22 mouse cellular contexts compared by ENCODE assay signal in genomic region chr2:169653282-169653681, GRCm38 (mm10). TPM values are rescaled to one million over a fixed set of nuclear protein-coding genes. Genes with fewer than 3 reads are reported as not detected.
A peak's percentile ranks its signal among the peaks of the same experiment; 100 is the strongest.
DNase-seq lines count a peak whose midpoint lies in the region; ATAC-seq and TF ChIP-seq lines count a peak whose summit lies in the region.
"Had no signal": no experiment of that assay in that cellular context is flagged by ENCODE, and none has a peak within 500 bp of the region (broad histone marks: within the 10 kb centered on the region; RNA-seq: fewer than 3 reads in every experiment).

No protein-coding gene starts in this region.

- no peaks in the 10 kb centered on the region for H3K27me3 ChIP-seq in intestine, embryonic 15.5 days (replicated peaks)
- no peaks in the 10 kb centered on the region for H3K27me3 ChIP-seq in intestine, postnatal 0 days (replicated peaks; ENCODE audit: control insufficient read depth, insufficient read depth, low read length)
- H3K27me3 ChIP-seq: embryonic facial prominence, embryonic 12.5 days; forebrain, embryonic 13.5 days; forebrain, embryonic 15.5 days had no signal

- H3K36me3 ChIP-seq in intestine, embryonic 15.5 days, result no peaks in the 10 kb centered on the region
- H3K36me3 ChIP-seq in intestine, postnatal 0 days (ENCODE audit: control insufficient read depth, insufficient read depth), result no peaks in the 10 kb centered on the region
- H3K36me3 ChIP-seq: embryonic facial prominence, embryonic 10.5 days; embryonic facial prominence, embryonic 12.5 days; forebrain, embryonic 15.5 days had no signal

- ATAC-seq in intestine, embryonic 15.5 days, result peak; percentile 88
- peak; percentile 69 for ATAC-seq in intestine, postnatal 0 days
- ATAC-seq: activated CD4-positive, CD25-positive, alpha-beta regulatory T cell, adult 4 months; forebrain, embryonic 13.5 days; forebrain, embryonic 15.5 days; forebrain, postnatal 0 days had no signal

- WGBS in intestine, embryonic 15.5 days, result 42% methylated on average over 1 of the region's 1 CpGs
- WGBS in intestine, postnatal 0 days, result 43% methylated on average over 1 of the region's 1 CpGs

- no peak overlapping the region for H3K4me3 ChIP-seq in embryonic fibroblast, embryonic 13.5 days (ENCODE audit: insufficient read depth, low read length)
- no peak overlapping the region for H3K4me3 ChIP-seq in intestine, embryonic 15.5 days (replicated peaks)
- H3K4me3 ChIP-seq in intestine, postnatal 0 days (ENCODE audit: low read depth, low read length), result no peak overlapping the region
- H3K4me3 ChIP-seq: embryonic facial prominence, embryonic 10.5 days; embryonic facial prominence, embryonic 12.5 days; forebrain, embryonic 13.5 days; forebrain, embryonic 15.5 days had no signal

- no peak for TF ChIP-seq POLR2A in embryonic fibroblast, embryonic 13.5 days (IDR thresholded peaks at IDR 0.05; ENCODE audit: low read depth, low read length)

- H3K9me3 ChIP-seq in intestine, embryonic 15.5 days, result no peaks in the 10 kb centered on the region
- H3K9me3 ChIP-seq in intestine, postnatal 0 days (ENCODE audit: control insufficient read depth), result no peaks in the 10 kb centered on the region
- H3K9me3 ChIP-seq: embryonic facial prominence, embryonic 10.5 days; embryonic facial prominence, embryonic 12.5 days; forebrain, embryonic 13.5 days; forebrain, embryonic 15.5 days had no signal

- H3K27ac ChIP-seq in embryonic fibroblast, embryonic 13.5 days (ENCODE audit: insufficient read depth, low read length), result peak overlapping the region; percentile 85
- no peak overlapping the region for H3K27ac ChIP-seq in intestine, embryonic 15.5 days
- H3K27ac ChIP-seq in intestine, postnatal 0 days (ENCODE audit: low read depth, low read length), result no peak overlapping the region
- H3K27ac ChIP-seq: embryonic facial prominence, embryonic 10.5 days; embryonic facial prominence, embryonic 12.5 days; forebrain, embryonic 13.5 days; forebrain, embryonic 15.5 days had no signal

- H3K4me1 ChIP-seq in embryonic fibroblast, embryonic 13.5 days (ENCODE audit: control insufficient read depth, insufficient read depth, low read length), result peaks cover 11% of the 10 kb centered on the region
- peaks cover 3% of the 10 kb centered on the region for H3K4me1 ChIP-seq in intestine, embryonic 15.5 days (replicated peaks)
- 0 out of 2 replicates have a peak, but pooled peaks cover 2% of the 10 kb centered on the region for H3K4me1 ChIP-seq in intestine, postnatal 0 days (replicated peaks; ENCODE audit: control insufficient read depth, insufficient read depth, low read length)
- H3K4me1 ChIP-seq: forebrain, embryonic 13.5 days; forebrain, embryonic 15.5 days had no signal

- DNase-seq in frontal cortex, postnatal 25 days (ENCODE audit: low spot score in 2 of 2), result no peak
- DNase-seq in spleen, postnatal 10 days (ENCODE audit: low spot score in 2 of 2), result no peak
- no peak for DNase-seq in left cerebral cortex, postnatal 4 days
- DNase-seq: adrenal gland, adult 8-10 months; adrenal gland, postnatal 14 days; adrenal gland, postnatal 36 days; cerebellum, adult 11-12 months; cerebellum, adult 2 months; cerebellum, adult 9-10 months; cerebellum, postnatal 10 days; cerebellum, postnatal 25 days; forebrain, postnatal 0 days had no signal

- intact Hi-C loops in left cerebral cortex, postnatal 4 days (cut with DNase I), result no loop called here

- H3K4me2 ChIP-seq in intestine, embryonic 15.5 days (replicated peaks), result no peak overlapping the region
- H3K4me2 ChIP-seq in intestine, postnatal 0 days (replicated peaks; ENCODE audit: low read depth), result no peak overlapping the region
- H3K4me2 ChIP-seq: embryonic facial prominence, embryonic 12.5 days; forebrain, embryonic 13.5 days; forebrain, embryonic 15.5 days had no signal

- no peak overlapping the region for H3K9ac ChIP-seq in intestine, embryonic 15.5 days
- no peak overlapping the region for H3K9ac ChIP-seq in intestine, postnatal 0 days (ENCODE audit: low read depth, low read length)
- H3K9ac ChIP-seq: embryonic facial prominence, embryonic 12.5 days; forebrain, embryonic 13.5 days; forebrain, embryonic 15.5 days; forebrain, postnatal 0 days had no signal

- TF ChIP-seq CTCF in embryonic fibroblast, embryonic 13.5 days (IDR thresholded peaks at IDR 0.05; ENCODE audit: borderline replicate concordance, insufficient read depth, low read length), result no peak
- TF ChIP-seq CTCF in intestine, postnatal 0 days (IDR thresholded peaks at IDR 0.05; ENCODE audit: low read depth), result no peak

RNA-seq across cellular contexts. Expression of gene Tshz2, which starts 20.5 kb away (rescaled TPM):
- polyA plus RNA-seq in embryonic fibroblast, embryonic 13.5 days (2011; ENCODE audit: insufficient read length, low read depth, missing spikeins), result 8.8 and 10.7 TPM in 2 replicates
- polyA plus RNA-seq in intestine, embryonic 15.5 days (2015; fragmentation: Nextera tagmentation; extraction: Ambion mirVana), result 15.8 and 17.2 TPM in 2 replicates
- 6.3 and 6.6 TPM in 2 replicates for polyA plus RNA-seq in intestine, postnatal 0 days (2015; fragmentation: Nextera tagmentation; extraction: Ambion mirVana)
- 10 to 100 TPM; 29.9 to 52.3 TPM for total RNA-seq in left cerebral cortex, postnatal 4 days (2021)
- total RNA-seq: MEL had no signal
- polyA plus RNA-seq: C2C12 had no signal
